Comparison of ENCODE assay signal across 1 mouse cellular context in the genomic region with DNA sequence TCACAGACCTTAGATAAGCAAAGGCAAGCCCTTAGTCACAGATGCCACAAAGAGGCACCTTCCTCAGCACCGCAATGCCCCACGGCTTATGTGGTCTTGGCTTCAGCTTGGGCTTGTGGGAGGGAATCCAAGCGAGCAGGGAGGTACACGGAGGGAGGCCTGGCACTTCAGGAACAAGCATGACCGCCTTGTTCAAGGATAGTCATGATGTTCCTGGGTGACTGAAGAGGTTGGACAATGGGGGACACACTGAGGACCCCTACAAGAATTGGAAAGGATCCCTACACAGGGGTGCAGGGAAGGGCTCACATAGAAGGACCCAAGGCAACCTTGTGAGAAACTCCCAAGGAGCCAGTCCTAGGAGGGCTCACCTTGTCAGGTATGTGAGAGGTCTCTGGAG.
TF ChIP-seq lines count a peak whose summit lies in the region.

No protein-coding gene starts in this region.

TF ChIP-seq in myocyte, 11 proteins besides CTCF, POLR2A, EP300 and RAD21:
- no peak for TF ChIP-seq POLR2AphosphoS2 (IDR thresholded peaks at IDR 0.05; ENCODE audit: insufficient read length, low read depth)
- no peak for TF ChIP-seq CEBPB (IDR thresholded peaks at IDR 0.05; ENCODE audit: insufficient read depth, poor library complexity, severe bottlenecking)
- no peak for TF ChIP-seq TCF3 (IDR thresholded peaks at IDR 0.05; ENCODE audit: insufficient read length, low read depth)
- TF ChIP-seq REST (IDR thresholded peaks at IDR 0.05; ENCODE audit: insufficient read depth, insufficient read length), result no peak
- TF ChIP-seq SRF (IDR thresholded peaks at IDR 0.05; ENCODE audit: control insufficient read depth, insufficient read length, low read depth), result no peak
- no peak for TF ChIP-seq MAX (IDR thresholded peaks at IDR 0.05; ENCODE audit: low read depth)
- TF ChIP-seq MYOG (IDR thresholded peaks at IDR 0.05; ENCODE audit: control insufficient read depth in 1 of 3, insufficient read depth in 1 of 3, insufficient read length in 2 of 3, low read depth in 2 of 3), result no peak
- no peak for TF ChIP-seq USF1 (IDR thresholded peaks at IDR 0.05; ENCODE audit: low read depth)
- no peak for TF ChIP-seq TCF12 (IDR thresholded peaks at IDR 0.05; ENCODE audit: insufficient read depth, poor library complexity, severe bottlenecking)
- no peak for TF ChIP-seq MYOD1 (IDR thresholded peaks at IDR 0.05; ENCODE audit: control insufficient read depth in 1 of 3, insufficient read length in 2 of 3, low read depth in 2 of 3)
- TF ChIP-seq E2F4 (IDR thresholded peaks at IDR 0.05; ENCODE audit: insufficient read depth), result no peak
